Mouse (Mus musculus) heart, embryonic 14.5 days (tissue): Measurements from ENCODE around the gene Cpn2. TPM values are rescaled to one million over a fixed set of nuclear protein-coding genes. Genes with fewer than 3 reads are reported as not detected.

ENCODE experiments used
- ATAC-seq: fragments of 200-750 bp; cut with Nextera tagmentation; 2 replicates; pipeline ENCODE4 v1.8.0; 2017; ENCODE audit warnings: low read depth, moderate TSS enrichment; ENCODE audit not compliant: insufficient number of reproducible peaks, insufficient read depth, low FRiP score
- H3K27ac ChIP-seq, 2 experiments: fragments of 200-500 bp in 1 of 2; fragments of 300-500 bp in 1 of 2; sonication (generic) in 1 of 2; replicated peaks in 1 of 2; 2 replicates each; pipeline ENCODE4 v1.5.1; 2012 to 2014; ENCODE audit warnings: low read depth in 2 of 2, low read length in 2 of 2, control low read depth in 1 of 2, mild to moderate bottlenecking in 1 of 2, mixed read lengths in 1 of 2; ENCODE audit not compliant: control insufficient read depth in 1 of 2, insufficient read depth in 1 of 2
- H3K27me3 ChIP-seq: fragments of 300-500 bp; sonication (generic); 2 replicates; pipeline ENCODE4 v1.6.1; 2014; ENCODE audit warnings: mild to moderate bottlenecking, low read length, control low read depth; ENCODE audit not compliant: control insufficient read depth, insufficient read depth
- H3K36me3 ChIP-seq: fragments of 300-500 bp; sonication (generic); 2 replicates; pipeline ENCODE4 v1.6.1; 2014; ENCODE audit warnings: mild to moderate bottlenecking, control low read depth, low read length, mixed read lengths; ENCODE audit not compliant: control insufficient read depth, insufficient read depth
- H3K4me1 ChIP-seq, 2 experiments: fragments of 200-500 bp in 1 of 2; fragments of 300-500 bp in 1 of 2; sonication (generic) in 1 of 2; 2 replicates each; pipeline ENCODE4 v1.6.1; 2012 to 2014; ENCODE audit warnings: low read length in 2 of 2, control low read depth in 1 of 2, mixed read lengths in 1 of 2; ENCODE audit not compliant: control insufficient read depth in 2 of 2, insufficient read depth in 2 of 2
- H3K4me2 ChIP-seq: fragments of 300-500 bp; sonication (generic); 2 replicates; pipeline ENCODE4 v1.6.1; 2014; ENCODE audit warnings: mild to moderate bottlenecking, low read length
- H3K4me3 ChIP-seq, 2 experiments: fragments of 200-500 bp in 1 of 2; fragments of 300-500 bp in 1 of 2; sonication (generic) in 1 of 2; 2 replicates each; pipeline ENCODE4 v1.5.1; 2012 to 2014; ENCODE audit warnings: low read length in 2 of 2, mild to moderate bottlenecking in 2 of 2, control low read depth in 1 of 2, low read depth in 1 of 2, moderate library complexity in 1 of 2; ENCODE audit not compliant: control insufficient read depth in 1 of 2, insufficient read depth in 1 of 2
- H3K9ac ChIP-seq: fragments of 300-500 bp; sonication (generic); 2 replicates; pipeline ENCODE4 v1.6.1; 2014; ENCODE audit warnings: mild to moderate bottlenecking, low read length
- H3K9me3 ChIP-seq: fragments of 300-500 bp; sonication (generic); 2 replicates; pipeline ENCODE4 v1.6.1; 2016; ENCODE audit warnings: low read length, control low read depth; ENCODE audit not compliant: control insufficient read depth
- WGBS: fragments of 180-500 bp; shearing (Covaris S2); extraction: QIAGEN DNeasy Blood & Tissue Kit; methylation state at CpG from one replicate; pipeline ENCODE4 v1.1.7; 2014; 5-methylcytosine and 5-hydroxymethylcytosine counted together
- polyA plus RNA-seq: library from polyadenylated mRNA; unstranded; fragments of >200 nt; fragmentation: Nextera tagmentation; extraction: Ambion mirVana; gene quantifications from 2 replicates; pipeline ENCODE4 v1.2.1, GENCODE M21; 2014

The Cpn2 gene
- polyA plus RNA-seq, 1 experiment from 2014 or later = not detected

- 47% methylated on average over 12 of the region's 12 CpGs for WGBS
- Histone ChIP-seq H3K27me3 (peaks cover 70% of the 10 kb centered on the region), H3K4me3 (no peak overlapping the region), H3K4me1 (peaks cover 2 to 18% of the 10 kb centered on the region in 2 experiments; a peak in 3 of 4 replicates), H3K27ac (no peak overlapping the region), H3K36me3 (no peaks in the 10 kb centered on the region), H3K4me2 (no peak overlapping the region), H3K9me3 (no peaks in the 10 kb centered on the region), H3K9ac (no peak overlapping the region)
- no peak for ATAC-seq
Observed at GRCm38 (mm10) chr16:30307306-30307705, 40.0 kb upstream of the Cpn2 start.

- no peak overlapping the region for H3K9ac ChIP-seq
- H3K4me3 ChIP-seq = no peak overlapping the region
- no peak overlapping the region for H3K4me2 ChIP-seq
- 82% methylated on average over 4 of the region's 4 CpGs for WGBS
- H3K36me3 ChIP-seq = no peaks in the 10 kb centered on the region
- peaks cover 63% of the 10 kb centered on the region for H3K27me3 ChIP-seq
- H3K27ac ChIP-seq = no peak overlapping the region
- no peak for ATAC-seq
- H3K4me1 ChIP-seq = peaks cover 2 to 18% of the 10 kb centered on the region in 2 experiments; a peak in 3 of 4 replicates
- no peaks in the 10 kb centered on the region for H3K9me3 ChIP-seq
Observed at GRCm38 (mm10) chr16:30306102-30306501, 38.8 kb upstream of the Cpn2 start.

- peaks cover 53% of the 10 kb centered on the region for H3K27me3 ChIP-seq
- no peak overlapping the region for H3K4me3 ChIP-seq
- 47% methylated on average over 5 of the region's 5 CpGs for WGBS
- no peaks in the 10 kb centered on the region for H3K9me3 ChIP-seq
- no peaks in the 10 kb centered on the region for H3K36me3 ChIP-seq
- peaks cover 0 to 12% of the 10 kb centered on the region in 2 experiments; a peak in 3 of 4 replicates for H3K4me1 ChIP-seq
- H3K9ac ChIP-seq = no peak overlapping the region
- no peak overlapping the region for H3K27ac ChIP-seq
- no peak overlapping the region for H3K4me2 ChIP-seq
- no peak for ATAC-seq
Observed at GRCm38 (mm10) chr16:30304236-30304635, 36.9 kb upstream of the Cpn2 start.

- WGBS = 74% methylated on average over 2 of the region's 2 CpGs
- H3K9ac ChIP-seq = no peak overlapping the region
- H3K27me3 ChIP-seq = peaks cover 44% of the 10 kb centered on the region
- no peak overlapping the region for H3K27ac ChIP-seq
- no peak overlapping the region for H3K4me3 ChIP-seq
- no peaks in the 10 kb centered on the region for H3K9me3 ChIP-seq
- H3K4me2 ChIP-seq = no peak overlapping the region
- no peaks in the 10 kb centered on the region for H3K36me3 ChIP-seq
- ATAC-seq = no peak
- peaks cover 0 to 4% of the 10 kb centered on the region in 2 experiments; a peak in 2 of 4 replicates for H3K4me1 ChIP-seq
Observed at GRCm38 (mm10) chr16:30303411-30303810, 36.1 kb upstream of the Cpn2 start.

GRCm38 (mm10) chr16:30302686-30303085 is 35.4 kb upstream of the Cpn2 start:
- Histone ChIP-seq H3K9me3 (no peaks in the 10 kb centered on the region), H3K27ac (no peak overlapping the region), H3K27me3 (peaks cover 37% of the 10 kb centered on the region), H3K36me3 (no peaks in the 10 kb centered on the region), H3K9ac (no peak overlapping the region), H3K4me3 (no peak overlapping the region), H3K4me1 (no peaks in the 10 kb centered on the region), H3K4me2 (no peak overlapping the region)
- WGBS = 82% methylated on average over 6 of the region's 6 CpGs
- no peak for ATAC-seq

GRCm38 (mm10) chr16:30299711-30300277 is 32.5 kb upstream of the Cpn2 start:
- H3K27me3 ChIP-seq = peaks cover 17% of the 10 kb centered on the region; the same call in 1 of the 2 replicates
- no peaks in the 10 kb centered on the region for H3K4me1 ChIP-seq
- no peaks in the 10 kb centered on the region for H3K36me3 ChIP-seq
- 55% methylated on average over 10 of the region's 10 CpGs for WGBS
- no peak overlapping the region for H3K4me2 ChIP-seq
- no peak overlapping the region for H3K27ac ChIP-seq
- no peak overlapping the region for H3K4me3 ChIP-seq
- no peaks in the 10 kb centered on the region for H3K9me3 ChIP-seq
- no peak overlapping the region for H3K9ac ChIP-seq
- ATAC-seq = no peak

- H3K36me3 ChIP-seq = no peaks in the 10 kb centered on the region
- 76% methylated on average over 7 of the region's 7 CpGs for WGBS
- H3K9me3 ChIP-seq = no peaks in the 10 kb centered on the region
- ATAC-seq = no peak
- H3K4me3 ChIP-seq = no peak overlapping the region
- H3K4me1 ChIP-seq = no peaks in the 10 kb centered on the region
- H3K4me2 ChIP-seq = no peak overlapping the region
- H3K27me3 ChIP-seq = 0 out of 2 replicates have a peak, but pooled peaks cover 15% of the 10 kb centered on the region
- no peak overlapping the region for H3K27ac ChIP-seq
- H3K9ac ChIP-seq = no peak overlapping the region
Observed at GRCm38 (mm10) chr16:30297450-30297849, 30.2 kb upstream of the Cpn2 start.
